Mouse (Mus musculus) heart, adult 2 months (tissue): ENCODE results near the gene Ube2j2.

Experiments
- CTCF ChIP-seq: fragments of 200-600 bp; IDR thresholded peaks from 2 replicates; pipeline ENCODE4 v1.8.1; 2022; ENCODE audit warnings: antibody characterized with exemption, mild to moderate bottlenecking, moderate library complexity
- EP300 ChIP-seq: fragments of 200-500 bp; IDR thresholded peaks from 2 replicates; pipeline ENCODE4 v1.6.1; 2011; ENCODE audit warnings: low read depth, low read length, control low read depth; ENCODE audit not compliant: insufficient read depth
- POLR2A ChIP-seq: fragments of 200-500 bp; IDR thresholded peaks from 2 replicates; pipeline ENCODE4 v1.6.1; 2011; ENCODE audit warnings: mild to moderate bottlenecking, low read depth, low read length, control low read depth; ENCODE audit not compliant: insufficient read depth

DNA sequence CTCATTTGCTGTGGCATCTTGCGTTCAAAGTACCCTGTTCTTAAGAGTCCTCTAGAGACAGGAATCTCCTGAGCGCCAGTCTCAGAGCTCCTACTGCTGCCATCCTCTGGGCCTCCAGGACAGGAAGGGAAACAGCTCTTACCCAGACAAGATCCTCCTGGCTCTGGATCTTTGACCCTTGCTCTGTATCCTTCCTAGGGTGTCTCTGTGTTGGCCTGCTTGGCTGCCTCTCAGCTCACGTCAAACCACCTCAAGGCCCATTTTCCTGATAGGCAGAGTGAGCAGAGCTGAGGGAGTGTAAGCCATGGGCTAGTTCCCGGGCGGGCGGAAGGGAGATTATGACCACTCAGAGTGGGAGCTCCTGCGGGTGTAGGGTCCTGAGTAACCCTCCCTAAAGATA lies 19.5 kb downstream of the Ube2j2 start:
- TF ChIP-seq EP300: no peak
- TF ChIP-seq POLR2A: no peak
- TF ChIP-seq CTCF: no peak
